Mouse (Mus musculus) forebrain, embryonic 14.5 days (tissue): ENCODE measurements around the gene Hpd. TPM values are rescaled to one million over a fixed set of nuclear protein-coding genes. Genes with fewer than 3 reads are reported as not detected.
"Not testable (repeated sequence)": the region's sequence is repeated elsewhere in the genome, so short reads cannot be mapped to it uniquely, and the experiment has no call there.

Experiments
- ATAC-seq: fragments of 200-750 bp; cut with Nextera tagmentation; 2 replicates; pipeline ENCODE4 v1.8.0; 2017; ENCODE audit warnings: mild to moderate bottlenecking, moderate library complexity
- DNase-seq: peaks from one replicate; pipeline ENCODE4 v3.0.0-alpha.2; 2015; ENCODE audit warnings: low spot score
- H3K27ac ChIP-seq: fragments of 300-500 bp; sonication (generic); 2 replicates; pipeline ENCODE4 v1.5.1; 2014; ENCODE audit warnings: low read depth, mild to moderate bottlenecking, control low read depth, low read length, moderate library complexity
- H3K27me3 ChIP-seq: fragments of 300-500 bp; sonication (generic); replicated peaks from 2 replicates; pipeline ENCODE4 v1.6.1; 2014; ENCODE audit warnings: low read length, control low read depth, mixed read lengths; ENCODE audit not compliant: control insufficient read depth, insufficient read depth
- H3K36me3 ChIP-seq: fragments of 300-500 bp; sonication (generic); 2 replicates; pipeline ENCODE4 v1.6.1; 2014; ENCODE audit warnings: low read length, control low read depth; ENCODE audit not compliant: control insufficient read depth, insufficient read depth
- H3K4me1 ChIP-seq: fragments of 300-500 bp; sonication (generic); 2 replicates; pipeline ENCODE4 v1.6.1; 2014; ENCODE audit warnings: antibody characterized with exemption, low read length, control low read depth; ENCODE audit not compliant: control insufficient read depth, insufficient read depth
- H3K4me2 ChIP-seq: fragments of 300-500 bp; sonication (generic); 2 replicates; pipeline ENCODE4 v1.6.1; 2014; ENCODE audit warnings: mild to moderate bottlenecking, control low read depth, low read length
- H3K4me3 ChIP-seq: fragments of 300-500 bp; sonication (generic); 2 replicates; pipeline ENCODE4 v1.5.1; 2014; ENCODE audit warnings: low read depth, low read length, control low read depth
- H3K9ac ChIP-seq: fragments of 300-500 bp; sonication (generic); 2 replicates; pipeline ENCODE4 v1.6.1; 2014; ENCODE audit warnings: mild to moderate bottlenecking, low read length, control low read depth, moderate library complexity
- H3K9me3 ChIP-seq: fragments of 300-500 bp; sonication (generic); replicated peaks from 2 replicates; pipeline ENCODE4 v1.6.1; 2016; ENCODE audit warnings: low read length, control low read depth, mixed read lengths; ENCODE audit not compliant: control insufficient read depth
- WGBS: fragments of 180-500 bp; shearing (Covaris S2); extraction: QIAGEN DNeasy Blood & Tissue Kit; methylation state at CpG from one replicate; pipeline ENCODE4 v1.1.7; 2014; 5-methylcytosine and 5-hydroxymethylcytosine counted together
- polyA plus RNA-seq: library from polyadenylated mRNA; unstranded; fragments of >200 nt; fragmentation: Nextera tagmentation; extraction: Ambion mirVana; gene quantifications from 2 replicates; pipeline ENCODE4 v1.2.1, GENCODE M21; 2014

Hpd gene
- not detected in 2 replicates for polyA plus RNA-seq

GRCm38 (mm10) chr5:123182651-123183050 lies at the start of gene Hpd:
Hpd (minus strand) TSS chr5:123182727.
- ATAC-seq: no peak
- no peak for DNase-seq
- WGBS: 83% methylated on average over 10 of the region's 10 CpGs

DNA sequence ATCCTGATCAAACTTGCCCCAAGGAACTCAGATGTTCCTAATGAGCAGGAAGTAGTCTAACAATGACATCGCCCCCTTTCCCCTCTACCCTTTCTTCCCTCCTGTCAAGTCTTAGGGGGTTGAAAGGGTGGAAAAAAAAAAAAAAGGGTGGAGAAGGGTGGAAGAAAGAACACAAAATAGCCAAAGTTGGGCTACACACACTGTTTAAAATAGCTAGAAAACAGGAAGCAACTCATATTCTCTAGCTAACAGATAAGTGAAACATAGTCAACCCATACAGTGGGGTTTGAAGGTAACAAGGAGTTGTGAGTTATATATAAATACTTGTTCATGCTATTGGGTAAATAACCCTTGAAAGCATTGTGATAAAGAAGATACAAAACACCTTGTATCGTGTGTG lies 49.7 kb upstream of the Hpd start:
- no peak overlapping the region for H3K27ac ChIP-seq
- WGBS: 94% methylated on average over 2 of the region's 2 CpGs
- H3K27me3 ChIP-seq: no peaks in the 10 kb centered on the region
- DNase-seq (no peak), ATAC-seq (no peak)
- H3K9me3 ChIP-seq: no peaks in the 10 kb centered on the region
- no peak overlapping the region for H3K9ac ChIP-seq
- H3K36me3 ChIP-seq: peaks cover 22% of the 10 kb centered on the region
- no peak overlapping the region for H3K4me3 ChIP-seq
- H3K4me2 ChIP-seq: no peak overlapping the region
- peaks cover 3% of the 10 kb centered on the region; the same call in 1 of the 2 replicates for H3K4me1 ChIP-seq

More at GRCm38 (mm10) chr5:123182651-123183050, at the start of gene Hpd:
- no peak within 1 kb of the TSS for H3K4me2 ChIP-seq
- H3K4me1 ChIP-seq: no peaks in the 10 kb centered on the region
- no peaks in the 10 kb centered on the region for H3K36me3 ChIP-seq
- no peaks in the 10 kb centered on the region for H3K27me3 ChIP-seq
- H3K27ac ChIP-seq: no peak within 1 kb of the TSS
- H3K4me3 ChIP-seq: no peak within 1 kb of the TSS
- H3K9ac ChIP-seq: no peak within 1 kb of the TSS
- no peaks in the 10 kb centered on the region for H3K9me3 ChIP-seq

DNA sequence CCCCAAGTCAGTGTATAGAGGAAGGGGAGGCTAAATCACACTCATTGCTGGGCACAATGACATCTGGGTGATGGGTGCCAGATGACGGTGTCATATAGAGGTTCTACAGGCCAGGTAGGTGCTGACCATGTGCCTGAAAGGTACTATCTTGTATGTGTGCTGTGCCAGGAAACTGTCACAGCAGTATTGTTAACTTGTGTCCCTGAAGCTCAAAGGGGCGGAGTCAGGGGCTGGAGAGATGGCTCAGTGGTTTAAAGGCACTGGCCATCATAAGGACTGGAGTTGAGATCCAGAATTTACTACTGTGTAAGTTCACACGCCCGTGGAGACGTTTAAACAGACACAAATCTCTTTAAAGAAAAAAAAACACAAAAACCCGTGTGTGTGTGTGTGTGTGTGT lies 46.8 kb upstream of the Hpd start:
- no peaks in the 10 kb centered on the region for H3K9me3 ChIP-seq
- H3K4me1 ChIP-seq: peaks cover 3% of the 10 kb centered on the region; the same call in 1 of the 2 replicates
- no peaks in the 10 kb centered on the region for H3K36me3 ChIP-seq
- no peak overlapping the region for H3K27ac ChIP-seq
- no peak overlapping the region for H3K9ac ChIP-seq
- ATAC-seq (no peak), DNase-seq (no peak)
- 0 out of 2 replicates have a peak overlapping the region, but pooled peaks have one; percentile 52 for H3K4me3 ChIP-seq
- WGBS: 87% methylated on average over 6 of the region's 6 CpGs
- H3K27me3 ChIP-seq: no peaks in the 10 kb centered on the region
- H3K4me2 ChIP-seq: peak overlapping the region; percentile 64

GRCm38 (mm10) chr5:123228524-123228922 lies 46.0 kb upstream of the Hpd start:
- Histone ChIP-seq H3K27ac (no peak overlapping the region), H3K4me1 (peaks cover 3% of the 10 kb centered on the region; the same call in 1 of the 2 replicates), H3K4me3 (peak overlapping the region; percentile 52), H3K9ac (peak overlapping the region; percentile 68), H3K9me3 (no peaks in the 10 kb centered on the region), H3K27me3 (no peaks in the 10 kb centered on the region), H3K4me2 (peak overlapping the region; percentile 64), H3K36me3 (no peaks in the 10 kb centered on the region)
- ATAC-seq (peak; percentile 25; the same call in 1 of the 2 replicates), DNase-seq (no peak)
- 4% methylated on average over 15 of the region's 15 CpGs for WGBS

- no peak overlapping the region for H3K27ac ChIP-seq
- H3K4me2 ChIP-seq: peak overlapping the region; percentile 64
- 2% methylated on average over 42 of the region's 42 CpGs for WGBS
- H3K4me3 ChIP-seq: peak overlapping the region; percentile 52
- H3K27me3 ChIP-seq: no peaks in the 10 kb centered on the region
- H3K4me1 ChIP-seq: peaks cover 3% of the 10 kb centered on the region; the same call in 1 of the 2 replicates
- ATAC-seq: peak; percentile 91
- peak overlapping the region; percentile 68 for H3K9ac ChIP-seq
- no peaks in the 10 kb centered on the region for H3K36me3 ChIP-seq
- peak; percentile 96 for DNase-seq
- no peaks in the 10 kb centered on the region for H3K9me3 ChIP-seq
Measured at GRCm38 (mm10) chr5:123227762-123228523, 45.4 kb upstream of the Hpd start.

DNA sequence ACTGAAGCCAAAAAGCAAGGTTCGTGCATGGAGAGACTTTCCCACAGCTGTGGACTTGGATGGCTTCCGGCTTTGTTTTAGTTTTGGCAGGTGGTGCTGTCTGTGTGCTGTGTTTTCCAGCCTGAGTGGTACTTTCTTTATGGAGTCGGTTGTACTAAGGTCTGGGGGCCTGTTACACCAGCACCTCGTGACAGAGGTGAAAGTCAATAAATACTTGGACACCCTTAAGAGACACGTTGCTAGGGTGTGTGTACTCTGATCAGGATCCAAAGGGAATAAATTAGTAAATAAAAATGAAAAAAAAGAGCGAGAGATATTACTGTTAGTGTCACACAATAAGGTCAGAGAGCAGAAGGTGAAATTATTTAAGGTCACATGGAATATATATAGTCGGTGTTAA lies 44.3 kb upstream of the Hpd start:
- H3K9ac ChIP-seq: no peak overlapping the region
- H3K27me3 ChIP-seq: no peaks in the 10 kb centered on the region
- DNase-seq (no peak), ATAC-seq (no peak)
- peaks cover 3% of the 10 kb centered on the region; the same call in 1 of the 2 replicates for H3K4me1 ChIP-seq
- H3K9me3 ChIP-seq: no peaks in the 10 kb centered on the region
- 91% methylated on average over 7 of the region's 7 CpGs for WGBS
- H3K4me3 ChIP-seq: no peak overlapping the region
- no peak overlapping the region for H3K4me2 ChIP-seq
- no peak overlapping the region for H3K27ac ChIP-seq
- H3K36me3 ChIP-seq: no peaks in the 10 kb centered on the region

DNA sequence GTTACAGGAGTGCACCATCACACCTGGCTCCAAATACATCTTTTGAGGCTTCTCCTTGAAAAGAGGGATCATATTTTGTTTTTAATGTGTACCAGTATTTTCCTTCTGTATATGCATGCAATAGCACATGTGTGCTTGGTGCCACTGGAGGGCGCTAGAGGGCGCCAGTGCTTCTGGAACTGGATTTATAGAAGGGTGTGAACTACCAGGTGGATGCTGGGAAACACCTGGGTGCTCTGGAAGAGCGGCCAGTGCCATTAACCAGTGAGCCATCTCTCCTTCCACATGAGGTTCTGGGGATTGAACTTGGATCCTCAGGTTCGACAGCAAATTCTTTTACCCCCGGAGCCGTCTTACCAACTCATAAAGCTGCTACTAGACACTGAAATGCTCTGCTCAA lies 41.3 kb upstream of the Hpd start:
- not testable (repeated sequence) for H3K9me3 ChIP-seq
- 67% methylated on average over 5 of the region's 6 CpGs for WGBS

DNA sequence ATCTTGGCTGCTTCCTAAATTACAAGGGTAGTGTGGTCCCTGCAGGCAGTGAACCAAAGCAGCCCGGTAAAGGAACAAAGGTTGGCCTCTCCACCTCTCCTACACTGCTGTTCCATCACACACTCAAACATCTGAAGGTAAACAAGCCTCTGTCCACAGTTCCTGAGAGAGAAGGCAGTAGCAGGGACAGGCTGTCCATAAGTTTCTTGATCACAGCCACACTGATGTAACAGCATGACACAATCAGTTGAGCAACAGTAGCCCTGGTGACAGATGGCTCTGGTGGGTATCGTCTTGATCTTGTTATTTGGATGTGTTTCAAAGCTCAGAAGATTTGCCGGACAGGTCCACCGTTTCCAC lies 40.5 kb upstream of the Hpd start:
- DNase-seq (no peak), ATAC-seq (no peak)
- Histone ChIP-seq H3K4me2 (no peak overlapping the region), H3K36me3 (no peaks in the 10 kb centered on the region), H3K9ac (no peak overlapping the region), H3K27me3 (no peaks in the 10 kb centered on the region), H3K4me1 (no peaks in the 10 kb centered on the region), H3K4me3 (no peak overlapping the region), H3K27ac (no peak overlapping the region), H3K9me3 (no peaks in the 10 kb centered on the region)
- 86% methylated on average over 4 of the region's 4 CpGs for WGBS

More for the DNA sequence above, 41.3 kb upstream of the Hpd start:
- not testable (repeated sequence) for DNase-seq, H3K4me2 ChIP-seq, H3K36me3 ChIP-seq, H3K4me1 ChIP-seq, H3K27me3 ChIP-seq, ATAC-seq, H3K27ac ChIP-seq, H3K9ac ChIP-seq, H3K4me3 ChIP-seq

GRCm38 (mm10) chr5:123222346-123223050 lies 40.0 kb upstream of the Hpd start:
- not testable (repeated sequence) for H3K4me1 ChIP-seq, H3K9ac ChIP-seq, H3K4me3 ChIP-seq, H3K27me3 ChIP-seq, H3K36me3 ChIP-seq, ATAC-seq, H3K9me3 ChIP-seq, H3K27ac ChIP-seq, H3K4me2 ChIP-seq, DNase-seq
- 80% methylated on average over 3 of the region's 5 CpGs for WGBS
